Comparison of ENCODE assay signal across 23 mouse cellular contexts in genomic region chr5:92233366-92233765, GRCm38 (mm10). TPM values are rescaled to one million over a fixed set of nuclear protein-coding genes. Genes with fewer than 3 reads are reported as not detected.
"Had no signal": no experiment of that assay in that cellular context is flagged by ENCODE, and none has a peak within 500 bp of the region (broad histone marks: within the 10 kb centered on the region; RNA-seq: fewer than 3 reads in every experiment).

No protein-coding gene starts in this region.

- DNase-seq: retina, postnatal 1 day; right cerebral cortex, adult 18-20 months; right cerebral cortex, postnatal 14 days; right cerebral cortex, postnatal 25 days; right cerebral cortex, postnatal 4 days; spleen, adult 18-20 months; thymus, adult 18-20 months; thymus, adult 2 months; thymus, postnatal 14 days; thymus, postnatal 25 days; thymus, postnatal 36 days; thymus, postnatal 4 days had no signal

- H3K9me3 ChIP-seq: neural tube, embryonic 13.5 days; neural tube, embryonic 15.5 days; stomach, embryonic 15.5 days had no signal

- H3K4me1 ChIP-seq: neural tube, embryonic 13.5 days; neural tube, embryonic 15.5 days had no signal

- H3K36me3 ChIP-seq: neural tube, embryonic 13.5 days; neural tube, embryonic 15.5 days; stomach, embryonic 15.5 days had no signal

- H3K27ac ChIP-seq: neural tube, embryonic 13.5 days; neural tube, embryonic 15.5 days; stomach, embryonic 15.5 days; stomach, postnatal 0 days had no signal

- H3K27me3 ChIP-seq: neural tube, embryonic 13.5 days; neural tube, embryonic 15.5 days; stomach, embryonic 15.5 days had no signal

- H3K4me3 ChIP-seq: neural tube, embryonic 13.5 days; neural tube, embryonic 15.5 days; stomach, embryonic 15.5 days had no signal

RNA-seq across cellular contexts. Expression of gene U90926, which starts 18.2 kb away (rescaled TPM):
- total RNA-seq: neutrophil, adult 5-6 weeks had no signal
- polyA plus RNA-seq: neural tube, embryonic 13.5 days; neural tube, embryonic 14.5 days; neural tube, embryonic 15.5 days; small intestine, adult 2 months; spleen, adult 2 months; stomach, embryonic 14.5 days; stomach, embryonic 15.5 days; stomach, embryonic 16.5 days; stomach, postnatal 0 days; thymus, adult 2 months; urinary bladder, adult 2 months had no signal
